Mouse (Mus musculus): ENCODE data around the gene Trpv2. TPM values are rescaled to one million over a fixed set of nuclear protein-coding genes. Genes with fewer than 3 reads are reported as not detected.

Gene Trpv2
- polyA plus RNA-seq (2012; rRNA removed) = 4.0 and 4.7 TPM in 2 replicates

DNA sequence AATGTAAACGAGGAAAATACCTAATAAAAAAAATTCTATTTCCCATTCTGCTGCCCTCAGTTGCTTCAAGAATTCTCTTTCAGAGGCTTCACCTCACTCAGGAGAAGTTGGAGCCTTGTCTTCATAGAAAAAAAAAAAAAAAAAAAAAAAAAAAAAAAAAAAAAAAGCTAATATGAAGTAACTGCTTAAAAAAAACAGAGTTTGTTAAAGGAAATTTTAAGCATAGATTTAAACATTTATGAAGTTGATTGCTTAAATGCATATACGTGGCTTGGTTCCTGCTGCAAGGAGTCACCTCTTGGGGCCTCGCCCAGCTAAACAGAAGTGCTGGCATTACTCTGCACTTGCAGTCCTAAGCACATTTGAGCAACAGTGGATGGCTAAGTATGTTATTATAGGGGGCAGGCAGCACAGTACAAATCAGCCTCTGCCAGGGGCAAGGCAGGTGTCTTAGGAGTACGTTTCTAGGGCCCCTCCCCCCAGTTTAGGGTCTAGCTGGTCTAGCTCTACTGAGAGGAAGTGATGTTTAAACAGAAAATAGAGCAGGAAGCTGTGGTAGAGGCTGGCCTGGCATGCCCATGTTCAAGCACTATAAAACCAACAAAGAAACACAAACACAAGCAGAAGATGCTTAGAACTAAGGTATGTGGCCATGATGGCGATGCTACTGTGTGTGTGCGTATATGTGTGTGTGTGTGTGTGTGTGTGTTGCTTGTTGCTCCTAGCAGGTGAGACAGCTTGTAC lies at the start of gene Trpv2:
Gene Trpv2 (plus strand): TSS at position 528 of the 744 bp plus-strand sequence.
- H3K27ac ChIP-seq (ENCODE audit: insufficient read depth, low read depth, low read length) = no peak within 1 kb of the TSS
- TF ChIP-seq CTCF (IDR thresholded peaks at IDR 0.05; ENCODE audit: extremely low read depth, insufficient read length, insufficient replicate concordance, low read depth, low read length) = no peak
- no peak for TF ChIP-seq POLR2A (IDR thresholded peaks at IDR 0.05; ENCODE audit: low read depth, low read length)
- H3K4me3 ChIP-seq (ENCODE audit: low read depth, low read length) = peak within 1 kb of the TSS; percentile 65
- WGBS = 62% methylated on average over 6 of the region's 6 CpGs
- H3K36me3 ChIP-seq (ENCODE audit: control insufficient read depth, insufficient read depth, low read length) = no peaks in the 10 kb centered on the region
- H3K27me3 ChIP-seq (ENCODE audit: control insufficient read depth, insufficient read depth, low read length) = no peaks in the 10 kb centered on the region
- peaks cover 5% of the 10 kb centered on the region; the same call in 1 of the 2 replicates for H3K4me1 ChIP-seq (ENCODE audit: control insufficient read depth, insufficient read depth, insufficient read length, low read length)

DNA sequence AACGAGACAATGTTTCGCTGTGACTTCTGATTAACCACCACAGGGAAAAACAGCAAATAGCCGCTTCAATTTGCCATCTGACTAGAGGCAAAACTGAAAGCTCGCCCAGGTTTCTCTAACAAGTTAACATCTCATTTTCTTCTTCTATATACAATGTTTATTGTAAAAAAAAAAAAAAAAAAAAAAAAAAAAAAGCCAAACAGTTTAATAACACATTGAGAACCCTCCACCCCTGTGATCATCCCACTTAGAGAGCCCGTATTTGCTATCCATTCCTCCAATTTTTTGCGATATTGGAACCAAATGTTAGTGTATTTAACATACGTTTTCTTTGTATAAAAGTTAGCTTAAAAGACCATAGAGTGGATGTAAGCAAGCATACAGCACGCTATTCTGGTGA lies 37.2 kb upstream of the Trpv2 start:
- H3K27ac ChIP-seq (ENCODE audit: insufficient read depth, low read depth, low read length) = 0 out of 2 replicates have a peak overlapping the region, but pooled peaks have one; percentile 12
- no peak for TF ChIP-seq POLR2A (IDR thresholded peaks at IDR 0.05; ENCODE audit: low read depth, low read length)
- no peak for TF ChIP-seq CTCF (IDR thresholded peaks at IDR 0.05; ENCODE audit: extremely low read depth, insufficient read length, insufficient replicate concordance, low read depth, low read length)
- no peak overlapping the region for H3K4me3 ChIP-seq (ENCODE audit: low read depth, low read length)
- no peaks in the 10 kb centered on the region for H3K27me3 ChIP-seq (ENCODE audit: control insufficient read depth, insufficient read depth, low read length)
- H3K36me3 ChIP-seq (ENCODE audit: control insufficient read depth, insufficient read depth, low read length) = peaks cover 12% of the 10 kb centered on the region
- peaks cover 9% of the 10 kb centered on the region; the same call in 1 of the 2 replicates for H3K4me1 ChIP-seq (ENCODE audit: control insufficient read depth, insufficient read depth, insufficient read length, low read length)
- 59% methylated on average over 8 of the region's 8 CpGs for WGBS

DNA sequence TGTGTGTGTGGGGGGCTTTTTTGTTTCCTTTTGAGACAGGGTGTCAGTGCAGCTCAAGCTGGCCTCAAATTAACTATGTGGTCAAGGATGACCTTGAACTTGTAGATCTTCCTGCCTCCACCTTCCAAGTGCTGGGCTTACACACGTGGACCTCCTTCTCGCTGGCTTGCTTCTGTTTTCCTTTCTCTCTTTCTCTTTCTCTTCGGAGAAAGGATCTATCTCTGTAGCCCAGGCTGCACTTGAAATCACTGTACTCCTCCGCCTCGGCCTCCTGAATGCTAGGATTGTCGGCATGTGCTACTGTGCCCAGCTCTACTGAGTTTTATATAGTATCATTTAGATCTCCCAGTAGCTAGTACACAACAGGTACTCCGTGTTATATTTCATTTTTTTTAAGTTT lies 36.7 kb upstream of the Trpv2 start:
- TF ChIP-seq POLR2A (IDR thresholded peaks at IDR 0.05; ENCODE audit: low read depth, low read length) (no peak), CTCF (IDR thresholded peaks at IDR 0.05; ENCODE audit: extremely low read depth, insufficient read length, insufficient replicate concordance, low read depth, low read length) (no peak)
- WGBS = 24% methylated on average over 7 of the region's 7 CpGs
- Histone ChIP-seq H3K4me3 (ENCODE audit: low read depth, low read length) (peak overlapping the region; percentile 44), H3K4me1 (ENCODE audit: control insufficient read depth, insufficient read depth, insufficient read length, low read length) (peaks cover 9% of the 10 kb centered on the region; the same call in 1 of the 2 replicates), H3K36me3 (ENCODE audit: control insufficient read depth, insufficient read depth, low read length) (peaks cover 10% of the 10 kb centered on the region), H3K27me3 (ENCODE audit: control insufficient read depth, insufficient read depth, low read length) (no peaks in the 10 kb centered on the region), H3K27ac (ENCODE audit: insufficient read depth, low read depth, low read length) (peak overlapping the region; percentile 70; the same call in 1 of the 2 replicates)

DNA sequence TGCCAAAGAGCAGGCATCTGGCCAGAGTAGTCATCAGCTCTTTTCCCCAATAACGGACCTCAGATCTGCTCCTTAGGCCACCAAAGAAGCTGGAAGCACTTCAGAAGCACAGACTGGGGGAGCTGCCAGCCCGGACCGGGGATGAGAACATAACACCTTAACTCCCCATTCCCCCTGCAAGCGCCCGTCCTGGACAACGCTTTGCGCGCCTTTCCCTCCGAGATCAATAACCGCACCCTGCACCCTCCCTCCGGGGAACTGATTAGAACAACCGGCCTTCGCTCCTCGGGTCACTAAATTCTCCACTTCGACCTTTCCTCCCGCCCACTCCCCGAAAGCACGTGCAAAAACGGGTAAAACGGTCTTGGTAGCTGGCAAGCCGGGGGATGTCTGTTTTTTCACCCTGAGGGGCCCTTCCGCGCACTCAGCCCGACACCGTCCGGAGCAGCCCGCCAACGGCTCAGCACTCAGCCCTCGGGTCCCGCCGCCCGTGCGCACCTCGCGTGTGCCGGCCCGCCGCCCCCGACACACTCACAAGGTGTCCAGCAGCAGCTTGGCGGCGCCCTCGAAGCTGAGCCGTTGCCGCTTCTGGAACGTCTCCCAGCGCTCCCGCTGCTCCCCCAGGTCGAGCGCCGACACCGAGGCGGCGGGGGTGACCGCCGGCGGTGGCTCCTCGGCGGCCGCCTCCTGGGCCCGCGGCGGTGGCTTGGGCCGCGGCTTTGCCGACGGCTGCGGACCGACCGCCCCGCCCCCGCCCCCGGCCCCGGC lies 35.8 kb upstream of the Trpv2 start:
- H3K27me3 ChIP-seq (ENCODE audit: control insufficient read depth, insufficient read depth, low read length) = no peaks in the 10 kb centered on the region
- H3K36me3 ChIP-seq (ENCODE audit: control insufficient read depth, insufficient read depth, low read length) = peaks cover 3% of the 10 kb centered on the region
- 1% methylated on average over 57 of the region's 73 CpGs for WGBS
- TF ChIP-seq CTCF (IDR thresholded peaks at IDR 0.05; ENCODE audit: extremely low read depth, insufficient read length, insufficient replicate concordance, low read depth, low read length) (no peak), POLR2A (IDR thresholded peaks at IDR 0.05; ENCODE audit: low read depth, low read length) (peak; percentile 65; the same call in 1 of the 2 replicates)
- H3K4me3 ChIP-seq (ENCODE audit: low read depth, low read length) = peak overlapping the region; percentile 96
- H3K4me1 ChIP-seq (ENCODE audit: control insufficient read depth, insufficient read depth, insufficient read length, low read length) = peaks cover 9% of the 10 kb centered on the region; the same call in 1 of the 2 replicates
- peak overlapping the region; percentile 76 for H3K27ac ChIP-seq (ENCODE audit: insufficient read depth, low read depth, low read length)

DNA sequence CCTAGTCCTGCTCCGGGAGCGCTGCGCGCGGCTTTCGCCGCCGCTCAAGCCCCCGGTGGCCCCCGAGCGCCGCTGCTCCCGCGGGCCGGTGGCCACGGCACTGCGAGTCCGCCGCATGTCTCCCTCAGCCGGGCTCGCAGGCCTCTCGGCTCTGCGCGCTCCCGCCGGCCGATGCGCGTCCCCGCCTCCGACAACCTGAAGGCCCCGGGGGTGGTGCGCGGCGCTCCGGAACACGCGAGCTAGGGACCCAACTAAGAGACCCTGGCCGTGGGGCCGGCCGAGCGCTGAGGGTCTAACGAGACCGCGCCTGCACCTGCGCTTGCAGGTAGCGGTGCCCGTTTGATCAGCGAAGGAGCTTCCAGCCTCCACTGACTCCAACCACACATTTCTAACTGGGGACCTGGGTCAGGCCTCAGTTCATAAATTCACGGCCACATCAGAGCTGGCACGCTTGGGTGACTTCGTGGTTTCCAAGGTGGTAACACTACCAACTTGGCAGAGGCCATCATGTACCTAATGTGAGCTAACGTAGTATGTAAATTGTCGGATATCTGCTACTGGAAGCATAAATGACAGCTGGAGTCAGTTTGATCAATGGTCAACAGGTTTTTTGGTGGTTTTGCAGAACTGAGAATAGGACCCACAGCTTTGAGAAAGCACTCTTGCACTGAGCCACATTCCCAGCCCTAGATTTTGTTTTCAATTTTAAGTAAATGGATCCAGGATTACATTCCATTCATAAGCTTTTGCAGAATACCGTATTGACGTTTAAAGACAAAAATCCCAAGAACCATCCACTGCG lies 35.0 kb upstream of the Trpv2 start, which contains the start of gene Cenpv:
Gene Cenpv (minus strand): TSS at position 173 of the 802 bp plus-strand sequence.
- peak within 1 kb of the TSS; percentile 96 for H3K4me3 ChIP-seq (ENCODE audit: low read depth, low read length)
- WGBS = 6% methylated on average over 49 of the region's 57 CpGs
- peaks cover 2% of the 10 kb centered on the region for H3K36me3 ChIP-seq (ENCODE audit: control insufficient read depth, insufficient read depth, low read length)
- H3K27me3 ChIP-seq (ENCODE audit: control insufficient read depth, insufficient read depth, low read length) = no peaks in the 10 kb centered on the region
- H3K4me1 ChIP-seq (ENCODE audit: control insufficient read depth, insufficient read depth, insufficient read length, low read length) = peaks cover 4% of the 10 kb centered on the region; the same call in 1 of the 2 replicates
- peak within 1 kb of the TSS; percentile 76 for H3K27ac ChIP-seq (ENCODE audit: insufficient read depth, low read depth, low read length)
- TF ChIP-seq POLR2A (IDR thresholded peaks at IDR 0.05; ENCODE audit: low read depth, low read length) (peak; percentile 72), CTCF (IDR thresholded peaks at IDR 0.05; ENCODE audit: extremely low read depth, insufficient read length, insufficient replicate concordance, low read depth, low read length) (no peak)

DNA sequence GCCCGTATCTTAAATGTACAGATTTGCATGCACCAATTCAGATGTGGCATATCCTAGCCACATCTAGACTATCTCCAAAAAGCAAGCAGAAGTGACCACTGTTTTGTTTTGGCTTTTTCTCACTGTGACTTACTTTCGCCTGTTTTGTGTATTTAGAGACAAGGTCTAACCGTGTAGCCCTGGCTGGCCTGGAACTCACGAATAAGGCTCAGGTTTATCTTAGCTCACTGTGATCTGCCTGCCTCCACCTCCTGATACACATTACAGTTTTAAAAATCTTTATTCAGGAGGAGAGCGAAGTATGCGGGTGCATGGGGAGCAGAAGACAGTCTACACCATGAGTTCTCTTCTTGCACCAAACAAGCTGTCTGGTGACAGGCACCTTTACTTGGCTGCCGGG lies 34.1 kb upstream of the Trpv2 start:
- H3K27ac ChIP-seq (ENCODE audit: insufficient read depth, low read depth, low read length) = no peak overlapping the region
- peaks cover 2% of the 10 kb centered on the region; the same call in 1 of the 2 replicates for H3K4me1 ChIP-seq (ENCODE audit: control insufficient read depth, insufficient read depth, insufficient read length, low read length)
- no peaks in the 10 kb centered on the region for H3K27me3 ChIP-seq (ENCODE audit: control insufficient read depth, insufficient read depth, low read length)
- 90% methylated on average over 7 of the region's 7 CpGs for WGBS
- no peak overlapping the region for H3K4me3 ChIP-seq (ENCODE audit: low read depth, low read length)
- no peaks in the 10 kb centered on the region; the same call in 1 of the 2 replicates for H3K36me3 ChIP-seq (ENCODE audit: control insufficient read depth, insufficient read depth, low read length)
- TF ChIP-seq POLR2A (IDR thresholded peaks at IDR 0.05; ENCODE audit: low read depth, low read length) (no peak), CTCF (IDR thresholded peaks at IDR 0.05; ENCODE audit: extremely low read depth, insufficient read length, insufficient replicate concordance, low read depth, low read length) (no peak)

Measured in small intestine, adult 2 months (tissue).